Mouse (Mus musculus) heart, postnatal 0 days (tissue): ENCODE measurements around the gene Dzip1. TPM values are rescaled to one million over a fixed set of nuclear protein-coding genes. Genes with fewer than 3 reads are reported as not detected.

Experiments
- ATAC-seq: fragments of 200-750 bp; cut with Nextera tagmentation; 2 replicates; pipeline ENCODE4 v1.8.0; 2017; ENCODE audit warnings: low read depth, moderate number of reproducible peaks, moderate library complexity; ENCODE audit not compliant: insufficient read depth
- DNase-seq: peaks from one replicate; pipeline ENCODE4 v3.0.0-alpha.2; 2016; ENCODE audit warnings: low spot score
- H3K27ac ChIP-seq: fragments of 300-500 bp; sonication (generic); 2 replicates; pipeline ENCODE4 v1.5.1; 2014; ENCODE audit warnings: low read depth, mild to moderate bottlenecking
- H3K27me3 ChIP-seq: fragments of 300-500 bp; sonication (generic); 2 replicates; pipeline ENCODE4 v1.6.1; 2014; ENCODE audit warnings: low read length, mixed read lengths; ENCODE audit not compliant: control insufficient read depth, insufficient read depth
- H3K36me3 ChIP-seq: fragments of 300-500 bp; sonication (generic); replicated peaks from 2 replicates; pipeline ENCODE4 v1.6.1; 2014; ENCODE audit warnings: low read length, mixed read lengths; ENCODE audit not compliant: control insufficient read depth, insufficient read depth
- H3K4me1 ChIP-seq: fragments of 300-500 bp; sonication (generic); 2 replicates; pipeline ENCODE4 v1.6.1; 2014; ENCODE audit warnings: antibody characterized with exemption; ENCODE audit not compliant: control insufficient read depth, insufficient read depth
- H3K4me2 ChIP-seq: fragments of 300-500 bp; sonication (generic); 2 replicates; pipeline ENCODE4 v1.6.1; 2014; ENCODE audit warnings: low read depth, mild to moderate bottlenecking, low read length, moderate library complexity
- H3K4me3 ChIP-seq: fragments of 300-500 bp; sonication (generic); 2 replicates; pipeline ENCODE4 v1.5.1; 2014; ENCODE audit warnings: low read depth, low read length
- H3K9ac ChIP-seq: fragments of 300-500 bp; sonication (generic); replicated peaks from 2 replicates; pipeline ENCODE4 v1.6.1; 2014; ENCODE audit warnings: low read depth, low read length, mixed read lengths
- H3K9me3 ChIP-seq: fragments of 300-500 bp; sonication (generic); replicated peaks from 2 replicates; pipeline ENCODE4 v1.6.1; 2016; ENCODE audit warnings: low read length; ENCODE audit not compliant: control insufficient read depth
- CTCF ChIP-seq: IDR thresholded peaks from 2 replicates; pipeline ENCODE4 v1.5.1; 2016; ENCODE audit warnings: antibody characterized with exemption, control low read depth, low read depth
- EP300 ChIP-seq: IDR thresholded peaks from 2 replicates; pipeline ENCODE4 v1.6.1; 2016; ENCODE audit warnings: antibody characterized with exemption, low read depth
- WGBS: fragments of 180-500 bp; shearing (Covaris S2); extraction: QIAGEN DNeasy Blood & Tissue Kit; methylation state at CpG from one replicate; pipeline ENCODE4 v1.1.7; 2014; 5-methylcytosine and 5-hydroxymethylcytosine counted together
- polyA plus RNA-seq: library from polyadenylated mRNA; unstranded; fragments of >200 nt; fragmentation: Nextera tagmentation; extraction: Ambion mirVana; gene quantifications from 2 replicates; pipeline ENCODE4 v1.2.1, GENCODE M21; 2015
- total RNA-seq: library from RNA; depleted of rRNA; stranded (reverse); fragments of >200 nt; gene quantifications from 2 replicates; pipeline ENCODE4 v1.2.3, GENCODE M21; 2014; ENCODE audit warnings: low replicate concordance

The Dzip1 gene
- total and polyA plus RNA-seq, 2 experiments from 2014 or later: 1.2 to 3.4 TPM

- H3K4me2 ChIP-seq: no peak overlapping the region
- H3K9ac ChIP-seq: no peak overlapping the region
- H3K9me3 ChIP-seq: no peaks in the 10 kb centered on the region
- no peak overlapping the region for H3K27ac ChIP-seq
- H3K4me1 ChIP-seq: no peaks in the 10 kb centered on the region
- WGBS: 97% methylated on average over 1 of the region's 1 CpGs
- no peak for TF ChIP-seq EP300
- TF ChIP-seq CTCF: no peak
- no peak for ATAC-seq
- H3K4me3 ChIP-seq: no peak overlapping the region
- no peak for DNase-seq
- no peaks in the 10 kb centered on the region for H3K36me3 ChIP-seq
- H3K27me3 ChIP-seq: no peaks in the 10 kb centered on the region
These were observed 85.2 kb downstream of the Dzip1 start for GRCm38 (mm10) chr14:118840027-118840426.

GRCm38 (mm10) chr14:118839416-118839815 lies 85.8 kb downstream of the Dzip1 start:
- no peak for DNase-seq
- H3K27ac ChIP-seq: no peak overlapping the region
- WGBS: 57% methylated on average over 5 of the region's 5 CpGs

GRCm38 (mm10) chr14:118838556-118839120 lies 86.6 kb downstream of the Dzip1 start:
- H3K4me3 ChIP-seq: no peak overlapping the region
- 72% methylated on average over 8 of the region's 8 CpGs for WGBS

More at GRCm38 (mm10) chr14:118839416-118839815, 85.8 kb downstream of the Dzip1 start:
- Histone ChIP-seq H3K4me3 (no peak overlapping the region), H3K9ac (no peak overlapping the region), H3K4me2 (no peak overlapping the region), H3K9me3 (no peaks in the 10 kb centered on the region), H3K4me1 (no peaks in the 10 kb centered on the region), H3K36me3 (no peaks in the 10 kb centered on the region), H3K27me3 (no peaks in the 10 kb centered on the region)
- TF ChIP-seq CTCF: no peak
- TF ChIP-seq EP300: no peak
- ATAC-seq: no peak

GRCm38 (mm10) chr14:118836754-118837153 lies 88.5 kb downstream of the Dzip1 start:
- TF ChIP-seq CTCF (no peak), EP300 (no peak)
- Histone ChIP-seq H3K4me2 (no peak overlapping the region), H3K4me3 (no peak overlapping the region), H3K4me1 (no peaks in the 10 kb centered on the region), H3K27ac (no peak overlapping the region), H3K9me3 (no peaks in the 10 kb centered on the region), H3K27me3 (no peaks in the 10 kb centered on the region), H3K36me3 (no peaks in the 10 kb centered on the region), H3K9ac (no peak overlapping the region)
- ATAC-seq (no peak), DNase-seq (no peak)
- WGBS: 67% methylated on average over 7 of the region's 7 CpGs

More at GRCm38 (mm10) chr14:118838556-118839120, 86.6 kb downstream of the Dzip1 start:
- Histone ChIP-seq H3K36me3 (no peaks in the 10 kb centered on the region), H3K9me3 (no peaks in the 10 kb centered on the region), H3K27ac (no peak overlapping the region; the same call in 1 of the 2 replicates), H3K4me1 (no peaks in the 10 kb centered on the region), H3K9ac (no peak overlapping the region), H3K4me2 (no peak overlapping the region), H3K27me3 (no peaks in the 10 kb centered on the region)
- TF ChIP-seq EP300: no peak
- no peak for TF ChIP-seq CTCF
- ATAC-seq (no peak), DNase-seq (no peak)

- Histone ChIP-seq H3K27me3 (no peaks in the 10 kb centered on the region), H3K9ac (no peak overlapping the region), H3K4me1 (no peaks in the 10 kb centered on the region), H3K36me3 (no peaks in the 10 kb centered on the region), H3K4me2 (no peak overlapping the region), H3K4me3 (no peak overlapping the region), H3K27ac (no peak overlapping the region), H3K9me3 (no peaks in the 10 kb centered on the region)
- TF ChIP-seq EP300 (no peak), CTCF (no peak)
- DNase-seq (no peak), ATAC-seq (no peak)
- WGBS: 87% methylated on average over 11 of the region's 11 CpGs
These were observed 89.1 kb downstream of the Dzip1 start for GRCm38 (mm10) chr14:118836145-118836544.

- WGBS: 36% methylated on average over 7 of the region's 7 CpGs
- no peak overlapping the region for H3K4me2 ChIP-seq
- no peak overlapping the region; the same call in 1 of the 2 replicates for H3K27ac ChIP-seq
- ATAC-seq (no peak), DNase-seq (no peak)
- no peaks in the 10 kb centered on the region for H3K4me1 ChIP-seq
- H3K9ac ChIP-seq: no peak overlapping the region
- TF ChIP-seq CTCF (no peak), EP300 (no peak)
- H3K4me3 ChIP-seq: no peak overlapping the region
- no peaks in the 10 kb centered on the region for H3K9me3 ChIP-seq
- no peaks in the 10 kb centered on the region for H3K36me3 ChIP-seq
- H3K27me3 ChIP-seq: no peaks in the 10 kb centered on the region
These were observed 90.9 kb downstream of the Dzip1 start for GRCm38 (mm10) chr14:118834313-118834712.
